ENCODE assay signal across 16 mouse cellular contexts in genomic region chr17:28832040-28832439, GRCm38 (mm10). TPM values are rescaled to one million over a fixed set of nuclear protein-coding genes. Genes with fewer than 3 reads are reported as not detected.
DNase-seq lines count a peak whose midpoint lies in the region; ATAC-seq and TF ChIP-seq lines count a peak whose summit lies in the region.
"Had no signal": no experiment of that assay in that cellular context is flagged by ENCODE, and none has a peak within 500 bp of the region (broad histone marks: within the 10 kb centered on the region; RNA-seq: fewer than 3 reads in every experiment).

No protein-coding gene starts in this region.

- no peak overlapping the region for H3K4me3 ChIP-seq in hindbrain, embryonic 14.5 days (replicated peaks; ENCODE audit: low read length)
- no peak overlapping the region for H3K4me3 ChIP-seq in hindbrain, embryonic 11.5 days (ENCODE audit: low read depth, low read length)
- no peak overlapping the region for H3K4me3 ChIP-seq in liver, embryonic 14.5 days (ENCODE audit: insufficient read depth in 1 of 2, low read depth in 2 of 2, low read length in 2 of 2)
- H3K4me3 ChIP-seq: heart, embryonic 15.5 days; hindbrain, embryonic 13.5 days; limb, embryonic 13.5 days; midbrain, embryonic 13.5 days had no signal

- no peak for ATAC-seq in hindbrain, embryonic 14.5 days (ENCODE audit: low FRiP score)
- ATAC-seq in hindbrain, embryonic 11.5 days (ENCODE audit: low FRiP score) = no peak
- ATAC-seq in liver, embryonic 14.5 days (ENCODE audit: insufficient read depth) = no peak
- ATAC-seq: midbrain, embryonic 13.5 days had no signal

- no peak overlapping the region for H3K27ac ChIP-seq in hindbrain, embryonic 14.5 days
- no peak overlapping the region for H3K27ac ChIP-seq in hindbrain, embryonic 11.5 days (ENCODE audit: low read depth, low read length)
- peak overlapping the region; percentile 91 for H3K27ac ChIP-seq in liver, embryonic 14.5 days
- H3K27ac ChIP-seq: heart, embryonic 15.5 days; hindbrain, embryonic 13.5 days; limb, embryonic 13.5 days; midbrain, embryonic 13.5 days had no signal

- H3K4me1 ChIP-seq in hindbrain, embryonic 14.5 days (replicated peaks; ENCODE audit: control insufficient read depth, insufficient read depth, low read length) = no peaks in the 10 kb centered on the region
- H3K4me1 ChIP-seq in hindbrain, embryonic 11.5 days (replicated peaks; ENCODE audit: control insufficient read depth, insufficient read depth, low read length) = no peaks in the 10 kb centered on the region
- peaks cover 61 to 65% of the 10 kb centered on the region in 2 experiments for H3K4me1 ChIP-seq in liver, embryonic 14.5 days (replicated peaks; ENCODE audit: control insufficient read depth in 2 of 2, insufficient read depth in 2 of 2, low read length in 1 of 2)
- H3K4me1 ChIP-seq: hindbrain, embryonic 13.5 days; limb, embryonic 13.5 days; midbrain, embryonic 13.5 days had no signal

- DNase-seq in hindbrain, embryonic 14.5 days (ENCODE audit: low spot score) = peak; percentile 29
- DNase-seq in hindbrain, embryonic 11.5 days (ENCODE audit: low spot score) = no peak
- peak; percentile 21 for DNase-seq in 3T3-L1 (ENCODE audit: low read depth, low spot score)
- peak; percentile 29 for DNase-seq in NIH3T3 (ENCODE audit: low read depth)
- DNase-seq in liver, embryonic 14.5 days (ENCODE audit: low read depth in 3 of 3, low spot score in 3 of 3) = no peak
- DNase-seq in layer of hippocampus, adult 9-11 months = no peak
- DNase-seq in retina, embryonic 14.5 days (ENCODE audit: low spot score) = no peak
- DNase-seq: cerebellum, postnatal 25 days; kidney, adult 2 months; right cerebral cortex, postnatal 25 days; thymus, adult 18-20 months had no signal

- 87% methylated on average over 9 of the region's 9 CpGs for WGBS in hindbrain, embryonic 14.5 days
- WGBS in hindbrain, embryonic 11.5 days = 88% methylated on average over 9 of the region's 9 CpGs
- 66% methylated on average over 9 of the region's 9 CpGs for WGBS in liver, embryonic 14.5 days (ENCODE audit: insufficient replicate concordance)

- H3K9ac ChIP-seq in hindbrain, embryonic 14.5 days = no peak overlapping the region
- no peak overlapping the region for H3K9ac ChIP-seq in hindbrain, embryonic 11.5 days (ENCODE audit: low read depth, low read length)
- peak overlapping the region; percentile 67 for H3K9ac ChIP-seq in liver, embryonic 14.5 days (replicated peaks)
- H3K9ac ChIP-seq: heart, embryonic 15.5 days; hindbrain, embryonic 13.5 days; limb, embryonic 13.5 days; midbrain, embryonic 13.5 days had no signal

- TF ChIP-seq EP300 in liver, embryonic 14.5 days (IDR thresholded peaks at IDR 0.05; ENCODE audit: low read depth) = no peak

- H3K36me3 ChIP-seq in hindbrain, embryonic 14.5 days (replicated peaks; ENCODE audit: control insufficient read depth, insufficient read depth) = peaks cover 80% of the 10 kb centered on the region
- peaks cover 13% of the 10 kb centered on the region for H3K36me3 ChIP-seq in hindbrain, embryonic 11.5 days (ENCODE audit: control insufficient read depth, insufficient read depth, low read length)
- peaks cover 98% of the 10 kb centered on the region for H3K36me3 ChIP-seq in liver, embryonic 14.5 days (replicated peaks; ENCODE audit: control insufficient read depth, insufficient read depth, low read depth)

- no peak overlapping the region for H3K4me2 ChIP-seq in hindbrain, embryonic 14.5 days (replicated peaks)
- no peak overlapping the region for H3K4me2 ChIP-seq in hindbrain, embryonic 11.5 days (replicated peaks; ENCODE audit: low read depth, low read length)
- peak overlapping the region; percentile 58 for H3K4me2 ChIP-seq in liver, embryonic 14.5 days (ENCODE audit: low read depth)
- H3K4me2 ChIP-seq: heart, embryonic 15.5 days; hindbrain, embryonic 13.5 days; limb, embryonic 13.5 days; midbrain, embryonic 13.5 days had no signal

- H3K9me3 ChIP-seq in hindbrain, embryonic 14.5 days (ENCODE audit: control insufficient read depth, low read length) = no peaks in the 10 kb centered on the region
- no peaks in the 10 kb centered on the region for H3K9me3 ChIP-seq in hindbrain, embryonic 11.5 days (ENCODE audit: control insufficient read depth, low read length)
- no peaks in the 10 kb centered on the region for H3K9me3 ChIP-seq in liver, embryonic 14.5 days (ENCODE audit: control insufficient read depth, low read length)
- H3K9me3 ChIP-seq: heart, embryonic 15.5 days; hindbrain, embryonic 13.5 days; limb, embryonic 13.5 days; midbrain, embryonic 13.5 days had no signal

- TF ChIP-seq CTCF in liver, embryonic 14.5 days (IDR thresholded peaks at IDR 0.05; ENCODE audit: low read depth) = peak; percentile 63

- no peaks in the 10 kb centered on the region for H3K27me3 ChIP-seq in hindbrain, embryonic 14.5 days (ENCODE audit: control insufficient read depth, insufficient read depth, low read length)
- no peaks in the 10 kb centered on the region for H3K27me3 ChIP-seq in hindbrain, embryonic 11.5 days (ENCODE audit: control insufficient read depth, insufficient read depth, low read length)
- H3K27me3 ChIP-seq in liver, embryonic 14.5 days (ENCODE audit: control insufficient read depth, insufficient read depth, low read length) = no peaks in the 10 kb centered on the region
- H3K27me3 ChIP-seq: heart, embryonic 15.5 days; hindbrain, embryonic 13.5 days; limb, embryonic 13.5 days; midbrain, embryonic 13.5 days had no signal

RNA-seq across cellular contexts. Expression of gene Pnpla1, which starts 26.2 kb away (rescaled TPM):
- polyA plus RNA-seq in hindbrain, embryonic 14.5 days (2014; fragmentation: Nextera tagmentation; extraction: Ambion mirVana) = 0.07 TPM in 1 of 2 replicates, not detected in the other
- polyA plus RNA-seq in hindbrain, embryonic 11.5 days (2014; fragmentation: Nextera tagmentation; extraction: Ambion mirVana) = not detected in 2 replicates
- polyA plus RNA-seq in liver, embryonic 14.5 days (2012; rRNA removed) = 0.01 and 0.02 TPM in 2 replicates
- 0.04 TPM in 1 of 2 replicates, not detected in the other for polyA plus RNA-seq in liver, embryonic 14.5 days (2014; fragmentation: Nextera tagmentation; extraction: Ambion mirVana)
- polyA plus RNA-seq: embryonic facial prominence, embryonic 11.5 days; heart, embryonic 15.5 days; hindbrain, embryonic 13.5 days; kidney, adult 2 months; midbrain, embryonic 13.5 days had no signal

RNA-seq across cellular contexts. Expression of gene Brpf3, which starts 31.1 kb away (rescaled TPM):
- polyA plus RNA-seq in hindbrain, embryonic 14.5 days (2014; fragmentation: Nextera tagmentation; extraction: Ambion mirVana) = 8.0 and 8.9 TPM in 2 replicates
- polyA plus RNA-seq in hindbrain, embryonic 11.5 days (2014; fragmentation: Nextera tagmentation; extraction: Ambion mirVana) = 7.1 and 9.8 TPM in 2 replicates
- polyA plus RNA-seq in liver, embryonic 14.5 days (2012; rRNA removed) = 95.9 and 98.3 TPM in 2 replicates
- polyA plus RNA-seq in liver, embryonic 14.5 days (2014; fragmentation: Nextera tagmentation; extraction: Ambion mirVana) = 48.6 and 66.8 TPM in 2 replicates

Comparison
In these comparisons a context has a peak if more than half of its experiments do, and no peak if none do; other contexts are left out.
1. DNase-seq: peak in hindbrain, embryonic 14.5 days (single experiment), 3T3-L1 (single experiment) and NIH3T3 (single experiment); none in hindbrain, embryonic 11.5 days (single experiment), liver, embryonic 14.5 days (0 of 3), layer of hippocampus, adult 9-11 months (single experiment) and retina, embryonic 14.5 days (single experiment).